Mouse (Mus musculus) ovary, adult 18-20 months (tissue): ENCODE data around the gene Gpr156.
A peak's percentile ranks its signal among the peaks of the same experiment; 100 is the strongest.

Source experiments
- DNase-seq: peaks from one replicate; pipeline ENCODE4 v3.0.0; 2022; ENCODE audit warnings: low spot score, mixed read lengths

Gpr156 gene

DNA sequence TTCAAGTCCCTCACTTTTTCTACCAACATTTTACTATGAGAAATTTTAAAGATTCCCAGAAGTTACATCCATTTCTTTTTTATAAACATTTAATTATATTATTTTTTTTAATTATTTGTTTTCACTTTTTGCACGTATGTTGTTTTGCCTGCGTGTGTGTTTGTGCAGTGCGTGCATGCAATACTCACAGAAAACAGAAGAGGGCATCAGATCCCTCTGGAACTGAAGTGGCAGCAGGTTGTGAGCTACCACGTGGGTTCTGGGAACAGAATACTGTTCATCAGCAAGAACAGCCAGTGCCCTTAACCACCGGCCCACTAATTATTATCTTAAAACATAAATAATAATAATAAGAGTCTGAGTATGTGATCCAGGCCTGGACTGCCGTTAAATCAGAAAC lies 2.7 kb downstream of the Gpr156 start:
- no peak for DNase-seq

DNA sequence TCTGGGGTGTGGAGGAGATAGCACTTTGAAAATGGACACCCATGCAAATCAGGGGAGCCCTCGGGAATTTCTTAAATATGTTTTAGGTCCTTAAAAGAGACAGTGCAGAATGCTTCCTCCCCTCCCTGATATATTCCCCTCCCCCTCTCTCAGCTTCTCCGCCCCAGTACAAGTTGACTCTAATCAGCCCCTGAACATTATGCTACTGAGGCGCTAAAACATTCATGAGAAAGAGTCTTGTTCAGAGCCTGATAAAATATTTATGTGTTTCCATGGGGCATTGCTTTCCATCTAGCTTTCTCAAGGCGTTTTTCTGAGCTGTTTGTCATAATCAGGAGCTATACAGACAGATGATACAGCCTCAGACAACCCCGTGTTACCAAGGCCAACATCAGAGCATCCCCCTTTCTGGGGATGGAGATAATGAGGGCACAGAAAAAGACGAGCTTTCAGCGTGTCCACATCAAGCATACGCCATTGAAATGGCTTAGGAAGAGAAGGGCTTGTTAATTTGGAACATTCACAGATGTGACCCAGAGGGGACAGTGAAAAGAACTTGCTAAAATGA lies 4.6 kb downstream of the Gpr156 start:
- no peak for DNase-seq

DNA sequence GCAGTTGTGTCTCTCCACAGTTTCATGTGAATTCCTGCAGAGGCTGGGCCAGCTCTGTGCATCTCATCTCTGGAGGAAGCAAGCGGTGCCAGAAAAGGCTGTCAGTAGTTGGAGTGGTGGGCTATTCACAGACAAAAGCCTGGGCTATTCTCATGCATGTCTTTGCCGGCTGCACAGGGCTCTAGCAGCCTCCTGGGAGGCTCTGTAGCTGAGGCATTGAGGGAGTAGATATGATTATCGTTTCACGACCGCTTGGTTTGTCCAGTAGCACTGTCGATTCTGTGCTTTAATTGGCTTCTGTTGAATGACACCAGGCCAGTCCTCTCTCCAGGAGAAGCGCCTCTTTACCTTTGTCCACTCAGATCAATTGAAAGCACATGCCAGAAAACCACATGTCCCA lies 9.8 kb downstream of the Gpr156 start:
- DNase-seq: no peak

DNA sequence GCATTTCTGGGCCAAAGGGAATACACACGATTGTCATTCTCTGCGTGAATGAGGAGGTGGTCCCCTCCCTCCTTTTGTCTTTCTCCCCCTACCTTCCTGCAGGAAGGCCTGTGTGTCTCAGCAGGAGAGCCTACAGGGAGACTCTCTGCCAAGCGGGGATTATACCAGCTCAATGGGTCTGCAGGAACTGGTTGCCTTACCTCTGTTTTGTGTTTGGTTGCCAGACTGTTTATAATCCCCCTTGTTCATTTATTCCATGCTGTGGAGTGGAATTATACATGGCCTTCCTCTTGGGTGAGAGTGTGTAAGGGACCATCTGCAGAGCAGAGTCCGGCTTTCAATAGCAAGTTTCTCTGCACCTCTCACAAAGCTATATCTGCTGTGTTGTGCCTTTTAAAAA lies 10.8 kb downstream of the Gpr156 start:
- no peak for DNase-seq

DNA sequence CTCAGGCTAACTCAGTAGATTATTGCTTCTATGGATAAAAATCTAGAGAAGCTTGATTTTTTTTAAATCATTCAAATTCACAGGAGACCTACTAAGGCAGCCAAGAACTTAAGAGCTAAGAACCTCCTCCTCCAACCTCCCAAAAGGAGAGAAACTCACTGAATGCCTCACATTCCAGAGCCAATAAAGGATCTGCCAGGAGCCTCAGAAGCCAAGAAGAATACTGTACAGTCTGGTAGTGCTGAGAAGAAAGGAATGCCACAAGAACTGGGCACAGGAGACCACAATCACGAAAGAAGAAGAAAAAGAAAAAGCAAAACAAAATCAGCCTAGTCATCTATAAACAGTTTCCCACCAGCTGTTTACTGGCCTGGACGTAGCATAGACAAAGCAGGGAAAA lies 12.7 kb downstream of the Gpr156 start:
- DNase-seq: no peak

DNA sequence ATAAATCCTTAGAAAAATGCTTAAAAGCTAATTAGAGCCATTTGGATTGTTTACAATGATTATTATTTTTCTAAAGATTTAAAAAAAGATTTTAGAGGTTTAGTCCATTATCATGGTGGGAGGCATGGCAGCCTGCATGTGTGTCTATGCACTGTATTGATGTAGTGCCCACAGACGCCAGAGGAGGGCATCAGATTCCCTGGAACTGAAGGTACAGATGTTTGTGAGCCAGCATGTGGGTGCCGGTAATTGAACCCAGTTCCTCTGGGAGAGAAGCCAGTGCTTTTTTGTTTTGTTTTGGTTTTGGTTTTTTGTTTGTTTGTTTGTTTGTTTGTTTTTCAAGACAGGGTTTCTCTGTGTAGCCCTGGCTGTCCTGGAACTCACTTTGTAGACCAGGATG lies 13.3 kb downstream of the Gpr156 start:
- no peak for DNase-seq

DNA sequence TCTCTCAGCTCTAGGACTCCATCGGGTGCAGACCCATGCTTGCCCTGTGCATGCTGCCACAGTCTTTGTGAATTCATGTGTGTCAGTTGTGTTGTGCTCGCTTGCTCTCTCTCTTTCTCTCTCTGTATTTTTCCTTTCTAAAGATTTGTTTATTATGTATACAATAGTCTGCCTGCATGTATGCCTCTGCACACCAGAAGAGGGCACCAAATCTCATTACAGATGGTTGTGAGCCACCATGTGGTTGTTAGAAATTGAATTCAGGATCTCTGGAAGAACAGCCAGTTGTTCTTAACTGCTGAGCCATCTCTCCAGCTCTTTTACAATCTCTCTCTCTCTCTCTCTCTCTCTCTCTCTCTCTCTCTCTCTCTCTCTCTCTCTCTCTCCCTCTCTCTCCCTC lies 18.6 kb downstream of the Gpr156 start:
- DNase-seq: no peak

DNA sequence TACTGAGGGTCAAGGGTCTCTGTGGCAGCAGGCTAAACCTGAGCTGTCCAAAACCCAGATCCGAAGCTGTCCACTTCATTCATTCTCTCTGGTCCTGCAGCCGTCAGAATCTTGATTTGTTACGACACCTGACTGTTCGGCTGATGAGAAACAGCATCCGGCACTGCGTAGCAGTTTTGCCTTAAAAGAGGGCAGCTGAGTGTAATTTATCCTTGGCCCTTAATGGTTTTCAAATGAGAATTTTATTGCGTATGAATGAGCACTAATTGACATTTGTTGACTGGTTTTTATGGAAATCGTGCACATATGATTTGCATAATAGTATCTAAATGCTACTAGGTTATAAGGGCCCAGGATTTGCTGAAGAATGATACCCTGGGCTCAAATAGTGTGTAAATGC lies 21.0 kb downstream of the Gpr156 start:
- DNase-seq: no peak

DNA sequence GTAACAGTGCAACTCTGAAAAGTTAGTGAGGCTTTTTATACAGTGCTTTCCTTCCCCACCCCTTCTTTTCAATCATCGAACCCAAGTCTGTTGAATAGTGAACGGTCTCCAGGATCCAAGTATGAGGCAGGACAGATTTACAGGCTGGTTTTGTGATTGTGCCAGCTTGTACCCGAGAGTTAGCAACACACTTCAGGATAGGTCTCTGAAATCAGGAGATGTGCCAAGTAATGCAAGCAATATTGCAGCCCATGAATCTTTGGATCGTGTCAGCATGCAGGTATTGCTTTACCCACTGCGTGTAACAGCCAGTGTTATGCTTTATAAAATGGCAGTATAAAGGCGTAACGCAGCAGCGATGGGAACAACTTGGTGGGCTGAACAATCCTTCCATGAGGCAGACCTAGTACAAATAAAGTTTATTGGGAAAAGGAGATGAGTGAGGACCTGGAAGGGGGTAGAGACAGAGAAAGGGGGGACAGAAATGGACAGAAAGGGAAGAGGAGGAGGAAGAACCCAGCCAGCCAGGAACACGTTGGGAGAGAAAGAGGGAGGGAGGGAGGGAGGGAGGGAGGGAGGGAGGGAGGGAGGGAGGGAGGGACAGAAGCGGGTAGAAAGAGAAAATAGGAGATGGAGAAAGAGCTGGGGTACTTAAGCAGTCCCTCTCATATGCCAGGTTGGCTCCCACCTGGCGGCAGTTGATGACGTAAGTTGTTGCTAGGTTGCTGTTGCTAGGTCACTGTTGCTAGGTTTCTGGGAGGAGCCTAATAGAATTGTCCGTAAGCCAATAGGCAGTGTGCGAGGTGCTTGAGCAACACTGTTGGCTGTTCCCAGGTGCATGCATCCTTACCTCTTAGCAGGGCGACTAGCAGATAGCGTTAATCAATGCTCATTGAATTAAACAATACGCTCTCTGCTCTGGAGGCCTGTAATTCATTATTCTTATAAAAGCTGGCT lies 22.1 kb downstream of the Gpr156 start:
- DNase-seq: no peak

DNA sequence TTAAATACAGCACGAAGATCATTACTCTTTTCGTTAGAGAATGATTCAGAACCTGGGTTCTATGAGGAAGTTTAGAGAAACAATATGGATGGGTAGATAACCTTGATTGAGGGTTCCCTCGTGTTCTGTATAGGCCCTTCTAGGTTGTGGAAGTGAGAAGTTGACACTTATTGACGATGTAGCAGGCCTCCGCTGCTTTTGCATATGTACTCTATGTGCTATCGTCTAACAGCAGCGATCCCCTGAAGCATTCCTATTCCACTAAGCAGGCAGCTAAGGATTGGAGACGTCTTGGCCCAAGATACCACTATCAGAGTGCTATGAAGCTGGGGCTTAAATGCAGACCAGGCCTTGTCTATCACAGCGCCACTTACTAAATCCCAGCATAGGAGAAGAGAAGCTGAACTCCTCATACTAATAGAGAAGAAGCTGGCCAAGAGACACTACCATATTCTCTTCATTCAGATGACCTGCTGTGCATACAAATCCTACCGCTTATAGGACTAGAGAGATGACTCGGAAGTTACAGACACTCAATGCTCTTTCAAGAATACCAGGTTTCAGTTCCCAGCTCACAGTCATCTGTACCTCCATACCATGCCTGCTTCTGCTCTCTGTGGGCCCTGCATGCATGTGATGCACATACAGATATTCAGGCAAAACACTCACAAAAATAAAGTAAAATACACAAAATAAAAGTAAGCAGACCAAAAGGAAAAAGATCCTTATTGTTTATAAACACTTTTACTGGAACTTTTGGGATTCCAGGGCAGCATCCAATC lies 23.0 kb downstream of the Gpr156 start:
- no peak for DNase-seq

DNA sequence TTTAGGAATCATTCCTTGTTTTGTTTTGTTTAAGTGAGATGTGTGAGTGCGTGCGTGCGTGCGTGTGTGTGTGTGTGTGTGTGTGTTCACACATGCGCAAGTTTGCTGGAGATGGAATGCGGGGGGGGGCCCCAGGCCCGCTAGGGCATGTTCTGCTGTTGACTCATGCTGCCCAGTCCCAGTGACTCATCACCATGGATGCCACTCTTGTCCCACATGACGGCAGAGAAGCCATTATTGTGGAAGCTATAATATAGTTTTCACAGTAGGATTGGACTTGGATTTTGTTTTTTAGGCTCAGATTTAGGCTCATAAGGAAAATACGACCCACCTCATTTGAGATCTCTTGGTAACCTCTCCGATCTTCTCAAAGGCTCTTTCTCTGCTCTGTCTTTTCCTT lies 24.0 kb downstream of the Gpr156 start:
- no peak for DNase-seq

DNA sequence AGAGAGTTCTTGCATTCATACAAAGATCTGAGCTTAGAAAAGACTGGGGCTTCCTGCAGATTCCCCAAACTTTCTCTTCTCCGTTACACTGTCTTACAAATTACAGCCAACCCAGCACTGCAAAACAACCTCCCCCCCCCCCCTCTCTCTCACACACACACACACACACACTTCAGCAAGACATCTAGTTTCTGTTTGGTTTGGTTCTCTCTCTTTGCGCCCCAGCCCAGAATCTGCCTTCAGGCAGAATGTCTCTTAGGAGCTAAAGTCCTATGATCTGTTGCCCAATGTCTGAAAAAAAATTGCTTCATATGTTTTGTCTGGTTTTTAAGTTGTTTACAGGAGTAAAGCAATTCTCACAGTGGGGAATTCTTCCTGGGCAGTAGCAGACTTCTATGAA lies 27.4 kb downstream of the Gpr156 start:
- no peak for DNase-seq

DNA sequence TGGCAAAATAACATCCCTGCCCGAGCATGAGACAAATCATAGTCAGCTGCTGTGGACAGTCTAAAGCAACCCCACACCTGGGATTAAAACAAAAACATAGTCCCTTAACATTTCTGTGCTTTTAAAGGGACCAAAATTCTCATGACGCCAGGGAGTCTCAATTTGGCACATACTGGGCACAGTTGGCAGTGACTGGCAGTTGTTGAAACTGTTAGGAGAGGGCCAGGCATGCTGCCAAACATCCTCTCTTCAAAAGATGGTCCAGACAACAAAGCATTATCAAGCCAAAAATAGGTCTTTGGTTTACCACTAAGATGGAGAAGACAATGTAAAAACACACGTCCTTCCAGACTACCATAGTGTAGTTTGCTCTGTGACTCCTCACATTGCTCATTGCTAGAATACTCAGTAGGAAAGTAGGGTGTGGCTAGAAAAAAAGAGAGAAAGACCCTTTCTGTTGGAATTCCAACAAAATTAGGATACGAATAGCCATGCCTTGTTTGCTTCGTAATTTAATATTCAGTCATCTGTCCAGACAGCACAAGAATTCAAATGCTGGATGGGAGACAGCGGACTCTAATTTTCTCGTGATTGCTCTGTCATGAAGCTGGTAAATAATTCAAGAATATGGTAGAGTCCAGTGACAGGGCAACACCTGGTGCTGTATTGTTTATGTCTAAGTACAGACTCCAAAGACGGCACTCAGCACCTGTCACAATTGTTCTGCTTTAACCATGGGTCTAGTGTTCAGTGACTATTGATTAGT lies 28.9 kb downstream of the Gpr156 start:
- no peak for DNase-seq

DNA sequence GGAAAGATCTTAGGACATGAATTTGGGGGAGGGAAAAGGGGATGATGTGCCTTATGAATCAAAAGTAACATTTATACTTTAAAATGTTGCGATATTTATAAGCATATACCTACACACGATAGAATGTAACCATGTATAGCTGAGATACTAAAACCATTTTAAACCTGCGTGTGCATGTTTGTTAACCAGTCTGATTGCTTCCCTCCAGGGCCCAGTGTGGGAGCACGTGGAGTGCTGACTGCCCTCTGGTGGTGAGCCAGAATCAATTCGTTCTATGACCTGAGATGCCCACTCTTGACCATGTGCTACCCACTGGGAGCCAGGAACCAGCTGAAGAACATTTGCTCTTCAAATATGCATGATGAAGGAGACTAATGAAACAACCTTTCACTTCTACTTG lies 30.9 kb downstream of the Gpr156 start:
- DNase-seq: peak; percentile 53

DNA sequence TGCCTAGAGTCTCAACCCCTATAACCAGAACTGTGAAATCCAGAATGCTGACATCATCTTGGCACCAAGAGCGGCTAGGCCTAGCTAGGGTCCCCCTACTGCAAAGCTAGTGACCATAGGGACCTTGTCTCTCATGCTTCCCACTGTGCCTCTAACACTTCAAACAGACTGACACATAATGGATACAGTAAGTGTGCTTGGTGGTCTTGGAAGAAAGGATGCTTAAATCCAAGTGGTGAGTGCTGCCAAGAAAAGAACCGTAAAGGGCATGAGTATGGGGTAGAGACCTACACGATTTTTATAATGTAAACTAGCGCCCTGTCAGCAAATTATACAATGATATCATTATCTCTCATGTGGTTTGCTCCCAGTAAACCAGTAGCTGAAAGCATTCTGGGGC lies 32.1 kb downstream of the Gpr156 start:
- DNase-seq: no peak

DNA sequence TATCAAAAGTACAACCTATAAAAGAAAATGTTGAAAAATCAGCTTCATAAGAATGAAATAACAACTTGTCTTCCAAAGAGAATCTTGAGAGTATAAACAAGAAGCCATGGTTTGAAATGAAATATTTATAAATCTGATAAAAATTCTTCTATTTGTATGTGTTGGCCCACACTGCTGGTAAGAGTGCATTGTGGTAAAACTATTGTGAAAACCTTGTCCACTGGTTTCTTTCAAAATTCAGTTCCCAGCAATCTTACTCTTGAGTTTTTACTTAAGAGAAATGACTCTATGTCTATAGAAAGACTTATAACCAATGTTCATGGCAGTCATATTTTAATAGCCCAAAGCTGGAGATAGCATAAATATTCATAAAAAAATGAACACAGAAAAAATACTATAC lies 34.9 kb downstream of the Gpr156 start:
- no peak for DNase-seq

DNA sequence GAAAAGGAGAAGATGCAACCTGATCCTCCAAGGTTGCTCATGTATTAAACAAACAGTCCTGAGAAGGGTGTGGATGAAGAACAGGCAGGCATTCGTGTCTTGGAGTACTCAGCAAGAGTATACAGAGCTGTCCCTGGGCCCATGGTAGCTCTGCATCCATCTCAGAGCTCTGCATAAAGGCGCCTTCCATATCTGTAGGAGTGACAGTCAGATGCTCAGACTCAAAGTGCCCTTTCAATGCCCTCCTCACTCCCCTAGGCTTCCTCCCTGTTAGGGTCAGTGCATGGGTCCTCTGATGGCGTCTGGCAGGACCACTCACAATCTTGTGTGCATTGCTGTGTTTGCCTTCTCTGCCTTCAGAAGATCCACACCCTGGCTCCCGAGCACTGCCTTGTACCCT lies 36.9 kb downstream of the Gpr156 start:
- DNase-seq: no peak

DNA sequence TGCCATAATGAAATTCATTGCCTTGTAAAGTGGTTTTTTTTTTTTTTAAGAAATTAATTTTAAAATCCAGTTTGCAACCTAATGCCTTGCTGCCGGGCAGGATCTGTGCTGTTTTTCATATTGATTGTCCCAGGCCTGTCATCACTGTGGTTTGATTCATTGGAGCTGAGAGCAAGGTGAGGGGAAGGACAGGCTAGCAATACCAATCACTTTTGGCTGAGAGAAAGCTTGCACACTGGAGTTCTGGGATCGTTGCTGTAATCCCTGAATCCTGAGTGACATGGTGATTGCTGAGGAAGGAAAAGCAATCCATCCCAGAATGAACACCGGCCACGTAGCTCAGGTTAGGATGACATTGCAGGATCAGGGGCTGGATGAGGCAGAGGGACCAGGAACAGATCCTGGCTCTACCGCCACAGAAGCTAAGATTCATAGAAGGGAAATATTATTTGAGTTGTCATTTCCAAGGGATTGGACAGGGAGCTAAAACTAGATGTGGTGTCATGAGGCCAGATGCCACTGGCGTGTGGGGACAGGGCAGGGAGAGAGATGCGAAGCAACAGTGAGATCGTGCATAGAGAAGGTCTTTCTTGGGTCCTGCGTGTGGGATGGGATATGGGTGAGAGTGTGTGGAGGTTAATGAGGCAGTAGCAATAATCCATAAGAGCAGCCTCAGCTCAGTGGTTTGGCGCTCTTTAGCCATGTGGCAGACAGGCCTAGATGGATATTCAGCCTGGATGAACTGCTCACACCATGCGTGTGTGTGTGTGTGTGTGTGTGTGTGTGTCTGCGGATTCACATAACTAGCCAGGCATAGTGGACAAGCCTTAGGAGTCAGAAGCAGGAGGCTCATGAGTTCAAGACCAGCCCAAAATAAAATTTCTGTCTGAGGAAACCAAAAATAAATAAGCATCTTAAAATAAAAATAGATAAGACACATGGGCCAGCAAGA lies 38.0 kb downstream of the Gpr156 start:
- no peak for DNase-seq

DNA sequence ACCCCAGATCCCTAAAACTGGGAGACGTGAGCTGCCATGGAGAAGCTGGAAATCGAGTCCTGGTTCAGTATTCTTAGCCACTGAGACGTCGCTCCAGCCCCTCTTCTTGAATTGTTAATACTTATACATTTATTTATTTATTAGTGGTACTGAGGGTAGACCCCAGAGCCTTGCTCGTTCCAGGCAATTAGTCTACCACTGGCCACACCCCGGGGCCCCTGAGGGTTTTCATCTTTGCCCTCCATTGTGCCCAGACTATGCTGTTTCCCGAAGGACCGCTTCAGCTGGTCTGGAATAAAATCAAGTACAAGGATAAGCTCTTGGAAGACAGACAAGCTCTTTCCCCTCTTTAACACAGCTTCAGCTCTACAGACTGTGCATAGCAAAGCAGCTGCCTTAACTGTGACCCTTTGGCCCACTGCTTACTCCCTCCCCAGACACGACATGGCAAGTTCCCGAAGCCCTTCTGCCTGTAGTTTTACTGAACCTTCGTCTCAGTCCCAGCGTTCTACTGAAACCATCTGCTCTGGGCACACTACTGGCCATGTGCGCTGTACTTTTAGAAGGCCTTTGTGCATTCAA lies 39.1 kb downstream of the Gpr156 start:
- no peak for DNase-seq

DNA sequence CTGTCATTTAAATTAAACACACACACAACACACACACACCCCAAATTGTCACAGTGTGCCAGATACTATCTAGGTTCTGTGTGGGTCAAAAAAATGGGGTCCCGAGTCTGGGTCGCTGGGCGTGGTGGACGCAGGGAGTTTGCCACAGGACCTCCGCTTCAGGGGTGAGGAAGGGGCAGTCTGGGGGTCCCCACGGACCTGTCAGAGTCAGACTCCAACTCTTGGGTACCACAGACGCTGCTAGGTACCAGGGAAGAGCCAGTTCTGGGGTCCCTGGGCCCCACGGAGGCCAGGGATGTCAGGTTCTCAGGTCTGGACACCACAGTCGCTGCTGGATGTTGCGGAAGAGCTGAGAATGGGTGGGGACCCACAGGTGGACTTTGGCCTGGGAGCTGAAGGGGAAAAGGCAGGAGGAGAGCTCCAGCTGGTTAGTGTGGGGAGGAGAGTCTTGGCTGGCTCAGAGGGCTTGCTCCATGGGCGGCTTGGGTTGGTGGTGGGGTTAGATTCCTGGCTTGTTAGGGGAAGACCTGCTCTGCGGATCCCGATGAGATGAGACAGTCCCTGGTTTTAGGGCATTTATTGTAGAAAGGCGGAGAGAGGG lies 39.9 kb downstream of the Gpr156 start:
- no peak for DNase-seq
